Mouse (Mus musculus) left cerebral cortex, adult 9 months (tissue): ENCODE results near the gene Dhps.
"Not testable (repeated sequence)": the region's sequence is repeated elsewhere in the genome, so short reads cannot be mapped to it uniquely, and the experiment has no call there.

Source experiments
- DNase-seq, 2 experiments: peaks; one replicate each; pipeline ENCODE4 v3.0.0; 2022; ENCODE audit warnings: low spot score in 2 of 2

Gene Dhps

GRCm38 (mm10) chr8:85091526-85092090, 20.1 kb downstream of the Dhps start:
- no peak for DNase-seq

GRCm38 (mm10) chr8:85095051-85095450, 23.5 kb downstream of the Dhps start:
- no peak for DNase-seq

DNA sequence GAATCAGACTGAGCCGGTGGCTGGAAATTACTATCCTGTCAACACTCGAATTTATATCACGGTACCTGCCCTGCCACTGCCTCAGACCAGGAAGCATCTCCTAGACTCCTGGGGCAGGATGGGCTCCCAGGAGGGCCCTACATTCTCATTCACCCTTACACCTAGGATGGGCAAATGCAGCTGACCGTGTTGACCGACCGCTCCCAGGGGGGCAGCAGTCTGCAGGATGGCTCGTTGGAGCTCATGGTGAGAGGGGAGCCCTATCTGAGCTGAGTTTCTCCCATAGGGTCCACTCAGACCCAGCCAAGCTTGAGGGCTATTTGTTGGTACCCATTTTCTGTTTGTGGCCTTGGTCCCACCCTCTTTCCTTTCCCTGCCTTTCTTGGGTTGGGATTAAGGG, 24.0 kb downstream of the Dhps start:
- DNase-seq = no peak

DNA sequence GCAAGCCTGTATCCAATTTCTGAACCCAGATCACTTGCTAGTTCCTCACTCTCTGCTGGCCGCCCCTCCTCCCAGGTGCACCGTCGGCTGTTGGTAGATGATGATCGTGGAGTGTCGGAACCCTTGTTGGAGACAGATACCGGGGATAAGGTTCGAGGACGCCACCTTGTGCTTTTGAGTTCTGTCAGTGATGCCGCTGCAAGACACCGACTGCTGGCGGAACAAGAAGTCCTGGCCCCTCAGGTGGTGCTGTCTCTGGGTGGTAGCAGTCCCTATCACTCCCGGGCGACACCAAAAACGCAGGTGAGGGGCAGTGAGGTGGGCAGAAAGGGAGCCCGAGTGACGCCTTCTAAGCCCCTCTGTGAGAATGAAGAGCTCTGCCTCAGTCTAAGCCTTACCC, 24.6 kb downstream of the Dhps start:
- no peak for DNase-seq

DNA sequence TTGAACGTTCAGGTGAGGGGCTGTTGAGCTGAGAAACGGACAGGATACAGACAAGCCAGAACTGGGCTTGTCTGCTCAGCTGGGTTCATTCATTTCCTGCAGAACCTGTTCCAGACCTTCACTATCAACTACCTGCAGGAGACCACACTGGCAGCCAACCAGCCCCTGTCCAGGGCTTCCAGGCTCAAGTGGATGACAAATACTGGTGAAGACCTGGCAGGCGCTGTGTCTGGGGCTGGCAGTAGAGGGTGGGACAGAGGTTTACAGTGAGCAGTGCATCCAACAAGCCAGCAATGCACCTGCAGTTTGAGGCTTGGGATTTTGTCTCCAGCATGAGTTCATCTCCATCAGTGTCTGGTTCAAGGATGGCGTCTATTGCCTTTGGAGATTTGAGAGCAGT, 25.3 kb downstream of the Dhps start:
- DNase-seq = no peak

- DNase-seq = no peak
Measured at GRCm38 (mm10) chr8:85100076-85100665, 28.6 kb downstream of the Dhps start.

DNA sequence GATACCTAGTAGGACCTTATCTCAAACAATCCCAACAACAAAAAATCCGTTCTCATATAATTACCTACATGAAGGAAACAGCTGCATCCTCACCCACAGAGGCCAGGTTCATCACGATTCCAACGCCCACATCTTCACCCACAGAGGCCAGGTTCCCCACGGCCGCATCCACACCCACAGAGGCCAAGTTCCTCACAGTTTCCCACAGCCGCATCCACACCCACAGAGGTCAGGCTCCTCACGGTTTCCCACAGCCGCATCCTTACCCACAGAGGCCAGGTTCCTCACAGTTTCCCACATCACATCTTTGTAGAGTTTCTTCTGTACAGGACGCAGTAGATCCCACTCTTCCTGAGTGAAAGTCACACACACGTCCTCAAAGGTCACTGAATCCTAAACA, 41.7 kb downstream of the Dhps start:
- DNase-seq = no peak

GRCm38 (mm10) chr8:85115501-85115900, 43.9 kb downstream of the Dhps start:
- DNase-seq = no peak

DNA sequence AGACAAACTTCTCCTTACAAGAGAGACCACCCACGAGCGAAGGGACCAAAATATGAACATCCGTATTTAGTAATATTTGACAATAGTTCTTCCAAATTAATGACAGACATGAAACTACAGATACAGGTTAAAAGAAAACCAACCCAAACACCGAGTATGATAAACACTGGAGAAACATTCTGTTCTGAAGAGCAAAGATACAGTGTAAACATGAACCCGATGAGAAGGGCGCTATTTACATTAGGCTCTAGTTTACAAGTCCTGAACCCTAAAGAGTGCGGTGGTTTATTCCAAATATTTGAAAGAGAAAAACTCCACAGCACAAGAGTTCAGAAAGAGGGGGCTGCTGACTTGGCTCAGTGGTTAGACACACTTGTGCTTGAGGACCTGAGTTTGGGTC, 45.4 kb downstream of the Dhps start:
- DNase-seq = no peak

DNA sequence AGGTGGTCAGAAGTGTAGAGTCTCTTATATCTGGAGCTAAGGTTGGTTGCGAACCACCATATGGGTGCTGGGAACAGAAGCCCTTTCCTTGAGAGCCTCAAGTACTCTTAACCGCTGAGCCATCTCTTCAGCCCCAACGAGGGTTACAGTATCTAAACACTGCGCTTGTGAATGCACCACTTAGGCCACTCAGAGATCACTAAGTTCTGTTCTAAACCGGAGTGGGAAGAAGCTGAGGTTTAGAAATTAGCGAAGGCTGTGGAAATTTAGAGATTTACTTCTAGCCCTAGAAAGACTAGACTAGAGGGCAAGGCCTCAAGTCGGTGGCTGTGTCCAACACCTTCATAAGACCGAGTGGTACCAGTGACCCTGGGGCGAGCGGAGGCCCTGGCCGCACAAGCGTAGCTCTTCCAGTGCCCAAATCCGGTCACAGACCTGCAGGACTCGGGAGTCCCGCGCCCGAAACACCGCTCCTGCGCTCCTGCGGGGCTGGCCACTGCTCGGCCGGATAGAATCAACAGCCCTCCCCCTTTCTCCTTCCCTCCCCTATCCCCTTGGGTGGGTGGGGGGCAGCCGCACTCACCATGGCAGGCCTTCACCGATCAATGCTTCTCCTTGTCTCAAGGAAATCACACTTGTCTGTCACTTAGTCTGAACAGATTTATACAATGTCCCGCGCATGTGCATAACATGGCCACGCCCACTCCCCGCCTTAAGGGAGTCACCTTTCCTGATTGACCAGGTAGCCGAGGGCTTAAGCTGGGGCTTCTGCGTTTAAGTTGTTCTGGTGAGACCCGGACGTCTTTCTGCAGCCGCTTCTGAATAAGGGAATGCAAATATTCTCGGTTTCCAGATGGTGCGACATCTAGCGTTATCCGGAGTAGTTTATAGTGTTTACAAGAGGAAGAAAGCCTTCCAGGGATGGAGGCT, 47.8 kb downstream of the Dhps start:
- peak; percentile 53 to 86 for DNase-seq

GRCm38 (mm10) chr8:85120251-85120650, 48.7 kb downstream of the Dhps start:
- DNase-seq = not testable (repeated sequence)

- no peak for DNase-seq
Measured at GRCm38 (mm10) chr8:85122995-85123394, 51.4 kb downstream of the Dhps start, which contains the start of gene Zfp791. Gene Zfp791 (minus strand): TSS chr8:85123095.

DNA sequence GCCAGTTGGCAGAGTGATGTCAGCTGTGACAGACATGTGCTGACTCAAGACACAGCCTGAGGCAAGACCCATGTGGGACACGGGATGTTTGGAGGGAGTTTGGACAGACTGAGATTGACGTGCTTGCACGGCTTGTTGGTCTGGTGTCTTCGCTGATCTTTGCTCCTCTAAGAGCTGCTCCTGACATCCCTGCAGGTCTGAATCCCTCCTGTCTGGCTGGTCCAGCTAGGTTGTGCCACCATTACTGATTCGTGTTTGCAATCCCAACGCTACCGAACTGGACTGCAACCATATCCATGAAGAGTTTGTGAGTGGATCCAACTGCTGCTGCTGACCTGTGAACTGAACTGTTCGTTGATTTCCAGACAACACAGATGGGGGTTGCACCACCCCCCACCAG, 52.1 kb downstream of the Dhps start:
- no peak for DNase-seq
